Mouse (Mus musculus) adrenal gland, postnatal 10 days (tissue): ENCODE data around the gene Tmem119. TPM values are rescaled to one million over a fixed set of nuclear protein-coding genes. Genes with fewer than 3 reads are reported as not detected.
A peak's percentile ranks its signal among the peaks of the same experiment; 100 is the strongest.

Experiments used
- DNase-seq: peaks from one replicate; pipeline ENCODE4 v3.0.0; 2021; ENCODE audit warnings: mixed read lengths
- total RNA-seq, 2 experiments: library from RNA; stranded (reverse); gene quantifications; 2 replicates each; pipeline ENCODE4 v1.2.3; 2021

The Tmem119 gene
- total RNA-seq, 2 experiments from 2014 or later: 14.0 to 18.0 TPM

DNA sequence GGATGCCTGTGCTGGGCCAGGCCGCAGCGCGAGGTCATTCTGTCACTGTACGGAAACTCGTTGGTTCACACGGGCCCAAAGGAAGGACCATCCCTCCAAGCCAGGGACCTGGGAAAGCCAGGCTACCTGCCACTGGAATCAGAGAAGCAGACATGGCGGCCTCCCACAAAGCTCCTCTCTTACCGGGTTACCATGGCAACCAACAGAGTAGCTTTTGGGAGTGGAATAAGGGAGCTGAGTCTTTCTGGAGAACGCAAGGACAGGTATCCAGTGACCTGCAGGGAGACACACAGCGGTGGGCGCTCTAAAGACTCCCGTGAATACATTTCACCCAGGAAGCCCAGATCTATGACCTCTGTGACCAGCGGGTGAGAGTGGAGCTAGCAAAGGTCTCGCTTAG lies 18.3 kb upstream of the Tmem119 start:
- no peak for DNase-seq

DNA sequence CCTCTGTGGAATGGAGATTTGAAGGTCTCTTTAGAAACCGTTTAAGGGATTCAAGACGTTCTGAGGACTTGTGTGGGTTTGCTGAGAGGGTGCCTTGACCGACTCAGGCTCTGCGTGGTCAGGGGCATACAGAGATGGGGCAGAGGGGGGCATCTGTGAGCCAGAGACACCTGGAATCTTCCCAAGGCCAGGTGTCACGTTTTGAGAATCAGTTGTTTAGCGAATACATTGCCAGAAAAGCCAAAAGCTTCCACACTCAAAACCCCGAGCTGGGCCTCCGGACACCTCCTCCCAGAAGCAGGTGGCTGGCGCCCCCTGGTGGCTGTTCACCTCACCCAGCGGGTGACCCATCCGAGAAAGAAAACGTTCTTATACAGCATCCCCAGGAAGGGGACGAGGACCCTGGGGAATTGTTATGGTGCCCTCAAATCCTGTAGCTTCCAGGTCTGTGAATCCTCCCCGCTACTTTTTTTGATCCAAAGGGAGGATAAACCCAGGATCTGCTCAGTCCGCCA lies 15.4 kb upstream of the Tmem119 start:
- peak; percentile 90 for DNase-seq

GRCm38 (mm10) chr5:113815041-113815389 lies 14.7 kb upstream of the Tmem119 start:
- DNase-seq: no peak

- DNase-seq: no peak
Measured at GRCm38 (mm10) chr5:113814111-113815040, 14.1 kb upstream of the Tmem119 start.

GRCm38 (mm10) chr5:113813608-113814007 lies 13.3 kb upstream of the Tmem119 start:
- DNase-seq: no peak

DNA sequence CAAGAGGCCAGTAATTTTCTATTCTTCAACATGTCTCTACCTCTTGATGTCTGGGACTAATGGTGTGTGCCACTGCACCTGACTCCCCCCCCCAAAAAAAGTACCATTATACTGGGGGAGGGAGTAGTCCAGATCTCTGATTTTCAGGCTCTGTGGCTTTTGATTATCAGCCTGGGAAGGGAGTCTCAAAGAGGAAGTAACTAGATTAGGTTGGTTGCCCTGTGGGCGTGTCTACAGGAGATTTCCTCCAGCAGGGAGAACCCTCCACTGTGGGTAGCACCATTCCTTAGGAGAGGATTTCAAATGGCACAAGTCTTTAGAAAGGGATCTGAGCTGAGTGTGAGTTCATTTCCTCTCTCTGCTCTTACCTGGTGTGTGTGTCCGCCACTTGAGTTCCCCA lies 12.3 kb upstream of the Tmem119 start:
- no peak for DNase-seq

- peak; percentile 35 for DNase-seq
Measured at GRCm38 (mm10) chr5:113811824-113812420, 11.6 kb upstream of the Tmem119 start.

DNA sequence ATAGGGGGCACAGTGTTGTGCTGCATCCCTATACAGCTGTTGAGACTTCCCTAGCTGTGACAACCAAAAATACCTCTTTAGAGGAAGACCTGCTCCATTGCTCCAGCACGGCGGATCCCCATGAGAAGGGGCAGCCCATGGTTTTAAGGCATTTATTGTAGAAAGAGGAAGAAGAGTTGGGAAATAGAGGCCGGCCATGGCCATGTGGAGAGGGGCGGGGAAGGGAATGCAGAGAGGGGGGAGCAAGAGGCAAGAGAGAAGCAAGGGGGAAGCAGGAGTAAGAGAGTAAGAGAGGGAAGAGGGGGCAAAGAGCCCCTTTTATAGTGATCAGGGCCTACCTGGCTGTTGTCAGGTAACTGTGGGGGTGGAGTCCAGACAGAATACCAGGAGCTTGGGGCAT lies 9.8 kb upstream of the Tmem119 start:
- no peak for DNase-seq

- no peak for DNase-seq
Measured at GRCm38 (mm10) chr5:113808177-113808576, 7.9 kb upstream of the Tmem119 start.

DNA sequence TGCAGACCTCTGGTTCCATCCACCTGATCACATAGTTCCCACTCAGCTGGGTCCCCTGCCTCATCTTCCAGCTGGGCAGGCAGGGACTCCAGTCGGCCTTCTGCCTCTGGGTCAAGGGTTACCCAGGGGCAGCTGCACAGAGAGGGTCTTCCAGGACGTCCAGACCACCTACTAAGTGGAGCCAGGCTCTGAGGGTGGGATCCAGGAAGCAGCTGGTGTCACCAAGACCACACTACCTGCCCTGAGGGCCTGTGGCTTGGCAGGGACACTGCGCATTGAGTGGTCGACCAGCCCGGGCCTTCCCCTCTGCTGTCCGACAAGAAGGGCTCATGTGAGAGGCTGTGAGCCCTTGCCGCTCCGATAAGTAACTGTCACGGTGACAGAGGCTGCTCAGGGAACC lies 7.4 kb upstream of the Tmem119 start:
- DNase-seq: no peak

GRCm38 (mm10) chr5:113806414-113806813 lies 6.1 kb upstream of the Tmem119 start:
- no peak for DNase-seq

GRCm38 (mm10) chr5:113805301-113805700 lies 5.0 kb upstream of the Tmem119 start:
- no peak for DNase-seq

GRCm38 (mm10) chr5:113804395-113804966 lies 4.2 kb upstream of the Tmem119 start:
- DNase-seq: no peak

DNA sequence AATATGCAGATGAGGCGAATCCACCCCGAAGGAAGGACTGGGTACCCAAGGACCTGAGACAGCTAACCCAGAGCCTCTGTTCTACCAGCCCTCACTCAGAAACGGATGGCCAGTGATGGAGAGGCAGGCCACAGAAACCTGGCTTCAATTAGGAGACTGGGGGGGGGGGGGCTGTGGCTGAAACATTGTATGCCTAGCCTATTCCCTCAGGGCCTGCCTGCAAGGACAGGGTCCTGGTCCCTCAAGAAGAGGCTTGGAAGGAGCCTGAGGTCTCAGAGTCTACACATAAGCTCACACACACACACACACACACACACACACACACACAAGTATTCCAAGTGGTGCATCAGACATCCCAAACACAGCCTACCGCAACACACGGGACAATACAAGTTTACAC lies 625 bp downstream of the Tmem119 start:
- no peak for DNase-seq

DNA sequence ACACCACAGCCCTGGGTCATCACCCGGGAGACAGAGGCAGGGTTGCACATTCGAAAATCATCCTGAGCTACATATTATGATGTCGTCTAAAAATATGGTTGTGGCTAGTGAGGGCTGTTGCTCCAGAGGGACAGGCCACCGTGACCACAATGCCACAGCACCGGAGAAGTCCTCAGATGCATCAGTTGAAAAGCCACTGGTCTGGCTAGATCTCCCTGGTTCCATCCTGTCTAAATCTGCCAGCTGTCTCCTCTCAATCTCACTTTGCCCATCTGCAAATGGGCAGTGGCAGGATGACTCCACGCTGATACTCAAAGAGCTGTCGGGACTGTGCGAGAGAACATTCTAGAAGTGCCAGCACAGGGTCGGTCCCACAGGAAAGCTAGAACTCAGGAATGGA lies 1.8 kb downstream of the Tmem119 start:
- DNase-seq: no peak

GRCm38 (mm10) chr5:113797149-113797882 lies 3.0 kb downstream of the Tmem119 start:
- no peak for DNase-seq

GRCm38 (mm10) chr5:113796401-113797148 lies 3.7 kb downstream of the Tmem119 start:
- peak; percentile 23 for DNase-seq

- DNase-seq: no peak
Measured at GRCm38 (mm10) chr5:113791197-113792095, 8.9 kb downstream of the Tmem119 start.

DNA sequence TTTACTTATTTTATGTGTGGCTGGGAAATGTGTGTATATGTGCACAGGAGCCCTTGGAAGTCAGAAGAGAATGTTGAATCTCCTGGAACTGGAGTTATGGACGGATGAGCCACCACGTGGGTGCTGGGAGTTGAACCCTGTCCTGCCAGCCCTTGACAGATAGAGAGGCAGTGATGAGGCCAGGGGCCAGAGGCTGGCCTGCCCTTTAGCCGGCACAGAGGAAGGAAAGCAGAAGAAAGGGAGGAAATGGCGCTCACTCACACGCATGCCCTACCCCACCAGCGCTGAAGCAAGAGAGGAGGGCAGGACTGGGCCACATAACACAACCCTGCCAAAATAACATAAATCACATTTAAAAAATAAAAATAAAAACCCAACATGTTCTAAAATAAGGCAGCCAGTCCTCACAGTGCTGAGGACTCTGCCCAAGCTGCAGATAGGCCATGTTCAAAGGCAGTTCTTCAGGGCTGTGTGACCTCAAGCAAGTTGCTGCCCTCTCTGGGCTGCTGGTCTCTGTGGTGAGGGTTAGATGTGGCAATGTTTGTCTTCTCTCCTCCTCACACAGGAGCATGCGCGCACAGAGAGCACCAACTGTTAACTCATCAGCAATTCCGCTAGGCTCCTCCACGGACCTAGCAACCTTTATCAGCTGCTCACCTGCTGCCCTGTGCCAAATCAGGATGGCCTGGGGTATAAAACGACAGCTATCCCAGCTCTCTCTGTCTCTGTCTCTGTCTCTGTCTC lies 9.7 kb downstream of the Tmem119 start:
- DNase-seq: peak; percentile 22
